Mouse (Mus musculus): ENCODE measurements around the gene Tbc1d1. TPM values are rescaled to one million over a fixed set of nuclear protein-coding genes. Genes with fewer than 3 reads are reported as not detected.

Gene Tbc1d1
- total RNA-seq, 2 experiments from 2014 or later = 16.7 to 21.9 TPM

DNA sequence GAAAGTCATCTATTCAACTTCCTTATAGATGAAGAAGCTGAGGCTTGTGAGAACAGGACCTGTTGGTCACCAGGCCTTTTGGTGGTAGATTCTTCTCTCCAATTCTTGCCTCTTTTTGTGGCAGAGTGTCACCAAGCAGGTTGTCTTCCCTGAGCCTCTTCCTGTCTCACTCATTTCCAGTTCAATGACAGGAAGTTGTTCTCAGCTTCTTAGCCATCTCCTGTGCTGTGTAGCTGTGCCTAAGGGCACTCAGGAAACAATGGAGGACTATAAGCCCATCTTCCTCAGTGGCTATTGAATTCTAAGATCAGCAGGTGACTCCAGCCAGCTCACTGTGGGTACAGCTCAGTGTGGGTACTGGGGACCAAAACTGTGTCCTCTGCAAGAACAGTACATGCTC, 139.5 kb downstream of the Tbc1d1 start:
- intact Hi-C loops (cut with DNase I) = loop anchor here (2.0 to 5.0 kb wide), 2 partner anchors 42 to 77 kb away; no protein-coding TSS in a partner anchor
- DNase-seq = no peak

DNA sequence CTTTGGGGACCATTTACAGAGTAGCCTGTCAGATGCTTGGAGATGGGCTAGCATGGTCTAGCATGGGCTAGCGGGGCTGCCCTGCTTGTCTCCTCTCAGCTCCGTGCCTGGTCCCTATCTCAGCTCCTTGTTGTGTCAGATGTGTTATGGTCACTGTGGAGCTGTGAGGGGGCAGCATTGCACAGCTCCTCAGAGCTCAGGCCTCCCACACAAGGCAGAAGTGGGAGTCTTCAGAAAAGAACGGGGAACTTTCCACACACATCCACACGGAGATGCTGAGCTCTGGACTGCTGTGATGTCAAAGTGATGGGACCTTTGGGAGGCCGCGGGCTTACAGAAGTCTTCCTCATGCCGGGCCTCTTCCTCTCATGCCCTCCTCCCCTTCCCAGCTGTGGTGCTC, 140.2 kb downstream of the Tbc1d1 start:
- intact Hi-C loops (cut with DNase I) = loop anchor here (5.0 kb wide), 1 partner anchor 41 kb away; no protein-coding TSS in a partner anchor
- peak; percentile 43 to 53 for DNase-seq

DNA sequence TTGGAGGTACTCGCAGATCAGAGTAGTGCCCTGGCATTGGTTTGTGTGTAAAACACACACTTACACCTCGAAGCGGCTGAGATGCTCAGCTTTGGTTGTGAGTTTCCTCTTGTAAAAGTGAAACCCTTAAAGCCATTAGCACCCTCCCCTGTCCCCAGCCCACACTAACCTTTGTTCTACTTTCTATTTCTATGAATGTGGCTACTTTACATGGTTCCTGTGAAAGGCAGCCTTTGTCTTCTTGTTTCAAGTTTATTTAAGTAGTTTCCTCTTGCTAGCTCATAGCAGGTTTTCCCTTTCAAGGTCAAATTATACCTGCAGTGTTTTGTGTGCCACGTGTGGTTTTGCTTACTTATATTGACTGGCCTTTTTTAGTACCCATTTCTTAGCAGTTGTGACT, 141.0 kb downstream of the Tbc1d1 start:
- intact Hi-C loops (cut with DNase I) = loop anchor here (5.0 kb wide), 1 partner anchor 40 kb away; no protein-coding TSS in a partner anchor
- DNase-seq = no peak

DNA sequence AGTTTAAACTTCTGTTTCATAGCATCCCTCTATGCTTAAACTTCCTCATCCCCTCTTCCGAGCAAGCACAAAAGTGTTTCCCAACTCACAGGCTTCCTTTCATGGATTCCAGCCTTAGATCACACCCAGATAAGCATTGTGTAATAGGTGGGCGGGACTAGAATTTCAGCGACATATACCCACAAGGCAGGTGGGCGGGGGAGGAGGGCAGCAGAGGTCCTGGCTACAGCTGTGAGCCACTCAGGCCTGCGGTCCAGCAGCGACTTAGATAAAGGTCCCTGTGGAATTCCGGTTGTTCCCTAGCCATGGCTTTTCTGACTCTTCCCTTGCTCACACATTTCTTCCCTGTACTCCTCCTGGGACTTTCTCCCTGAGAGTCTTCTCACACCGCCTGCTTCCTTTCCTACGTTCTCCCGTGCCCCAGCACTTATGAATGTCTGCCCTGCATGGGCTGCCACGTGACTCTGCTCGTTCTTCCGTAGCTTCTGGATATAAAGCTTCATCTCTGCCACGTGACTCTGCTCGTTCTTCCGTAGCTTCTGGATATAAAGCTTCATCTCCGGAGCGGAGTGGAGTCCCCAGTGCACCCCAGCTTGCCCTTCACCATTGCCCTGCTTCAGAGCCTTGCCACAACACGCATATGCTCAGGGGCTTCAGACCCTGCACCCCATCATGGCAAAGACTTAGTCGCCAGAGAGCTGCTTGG, 142.4 kb downstream of the Tbc1d1 start:
- intact Hi-C loops (cut with DNase I) = loop anchor here (5.0 kb wide), 1 partner anchor 39 kb away; no protein-coding TSS in a partner anchor
- peak; percentile 42 to 48 for DNase-seq

DNA sequence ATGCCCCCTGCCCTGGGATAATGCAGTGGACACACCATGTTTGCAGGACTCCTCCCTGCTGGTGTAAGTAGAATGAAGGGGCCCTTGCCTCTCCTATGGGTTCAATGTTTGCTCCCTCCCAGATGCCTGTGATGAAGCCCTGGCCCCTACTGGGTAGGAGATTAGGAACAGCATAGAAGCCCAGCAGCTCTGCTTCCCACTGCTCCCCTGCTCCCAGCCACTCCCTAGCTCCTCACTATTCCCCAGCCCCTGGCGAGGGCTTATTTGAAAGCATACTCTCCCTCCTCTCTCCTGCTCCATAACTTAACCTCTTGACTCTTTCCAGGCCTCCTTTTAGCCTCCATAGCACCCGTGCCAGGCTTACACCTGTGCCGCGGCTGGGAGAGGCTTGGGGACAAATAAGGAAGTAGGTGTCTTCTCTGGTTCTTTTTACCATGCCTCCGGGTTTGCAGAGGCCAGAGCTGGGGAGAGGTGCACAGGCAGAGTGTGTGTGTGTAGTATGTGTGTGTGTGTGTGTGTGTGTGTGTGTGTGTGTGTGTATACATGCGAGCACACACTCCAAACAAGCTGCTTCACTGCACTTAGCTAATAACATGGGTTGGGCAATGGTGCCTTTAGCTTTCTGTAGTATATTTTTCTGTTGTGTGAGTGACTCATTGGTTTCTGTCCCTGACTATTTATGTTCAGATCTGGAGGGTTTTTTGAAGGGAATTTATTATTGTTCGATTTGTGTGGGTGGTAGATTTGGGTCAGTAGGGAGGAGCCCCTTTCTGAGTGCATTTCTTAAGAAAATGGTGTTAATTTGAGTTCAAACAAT, 143.6 kb downstream of the Tbc1d1 start:
- intact Hi-C loops (cut with DNase I) = loop anchor here (5.0 kb wide), 1 partner anchor 38 kb away; no protein-coding TSS in a partner anchor

DNA sequence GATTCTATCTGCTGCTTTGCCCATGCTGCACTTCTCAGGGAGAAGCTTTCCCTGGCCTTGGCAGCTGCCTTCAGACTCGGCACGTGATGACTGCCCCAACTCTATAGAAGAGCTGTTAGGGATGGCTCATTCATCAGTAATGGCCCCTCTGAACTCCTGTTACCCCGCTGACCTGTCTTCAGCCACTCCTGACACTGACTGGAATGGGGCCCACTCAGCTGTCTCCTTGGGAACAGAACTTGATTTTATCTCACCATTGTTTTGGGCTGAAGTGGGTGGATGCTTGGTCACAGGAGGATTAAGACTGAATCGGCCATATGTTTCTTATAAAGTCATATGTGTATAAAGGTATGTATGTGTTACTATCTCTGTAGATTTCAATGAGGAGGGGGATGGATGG, 145.1 kb downstream of the Tbc1d1 start:
- DNase-seq = no peak
- intact Hi-C loops (cut with DNase I) = no loop called here

More for the DNA sequence above, 143.6 kb downstream of the Tbc1d1 start:
- DNase-seq = no peak

DNA sequence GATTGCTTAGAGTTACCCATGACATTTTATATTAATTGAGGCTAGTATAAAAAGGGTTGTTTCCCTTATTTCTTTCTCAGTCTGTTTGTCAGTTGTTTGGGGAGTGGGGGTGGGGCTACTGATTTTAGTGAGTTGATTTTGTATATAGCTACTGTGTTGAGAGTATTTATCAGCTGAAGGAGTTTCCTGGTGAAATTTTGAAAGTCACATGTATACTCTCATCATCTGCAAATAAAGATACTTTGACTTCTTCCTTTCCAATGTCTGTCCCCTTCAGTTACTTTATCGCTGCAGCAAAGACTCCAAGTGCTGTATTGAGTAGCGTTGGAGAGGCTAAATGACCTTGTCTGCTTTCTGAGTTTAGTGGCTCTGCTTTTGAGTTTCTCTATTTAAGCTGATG, 151.2 kb downstream of the Tbc1d1 start:
- DNase-seq = no peak
- intact Hi-C loops (cut with DNase I) = no loop called here

DNA sequence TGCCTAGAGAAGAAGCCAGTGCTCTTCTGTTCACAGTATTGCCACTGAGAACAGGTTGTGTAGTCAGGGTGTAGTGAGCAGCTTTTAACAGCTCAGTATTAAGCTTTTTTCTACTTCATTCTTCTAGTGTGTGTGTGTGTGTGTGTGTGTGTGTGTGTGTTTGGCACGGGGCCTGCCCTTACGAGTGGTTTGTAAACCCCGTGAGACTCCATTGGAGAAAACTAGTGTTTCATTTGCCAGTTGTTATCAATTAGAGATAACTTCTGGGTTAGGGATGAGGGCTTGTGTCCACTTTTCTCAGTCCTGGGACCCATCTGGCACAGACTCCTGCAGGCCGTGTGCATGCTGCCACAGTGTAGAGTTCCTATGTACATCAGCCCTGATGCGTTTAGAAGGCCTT, 156.2 kb downstream of the Tbc1d1 start:
- DNase-seq = peak; percentile 50 to 57
- intact Hi-C loops (cut with DNase I) = no loop called here

DNA sequence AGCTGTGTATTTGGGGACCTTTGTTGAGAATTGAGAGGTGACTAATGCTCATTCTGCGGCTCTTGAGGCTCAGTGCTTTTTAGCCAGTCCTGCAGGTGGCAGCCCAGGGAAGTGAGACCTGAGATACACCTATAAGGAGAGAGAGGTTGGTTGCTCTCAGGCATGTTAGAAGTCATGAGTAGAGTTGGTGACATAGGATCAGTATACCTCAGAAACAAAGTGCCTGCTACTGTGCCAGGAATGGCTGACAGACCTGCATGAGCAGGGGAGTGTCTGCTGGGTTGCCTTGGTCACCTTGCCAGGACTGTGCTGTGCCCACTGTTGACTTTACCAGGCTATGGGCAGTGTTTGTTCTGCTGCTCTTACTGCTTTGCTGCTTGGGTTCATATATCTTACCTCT, 157.4 kb downstream of the Tbc1d1 start:
- intact Hi-C loops (cut with DNase I) = no loop called here
- DNase-seq = no peak

DNA sequence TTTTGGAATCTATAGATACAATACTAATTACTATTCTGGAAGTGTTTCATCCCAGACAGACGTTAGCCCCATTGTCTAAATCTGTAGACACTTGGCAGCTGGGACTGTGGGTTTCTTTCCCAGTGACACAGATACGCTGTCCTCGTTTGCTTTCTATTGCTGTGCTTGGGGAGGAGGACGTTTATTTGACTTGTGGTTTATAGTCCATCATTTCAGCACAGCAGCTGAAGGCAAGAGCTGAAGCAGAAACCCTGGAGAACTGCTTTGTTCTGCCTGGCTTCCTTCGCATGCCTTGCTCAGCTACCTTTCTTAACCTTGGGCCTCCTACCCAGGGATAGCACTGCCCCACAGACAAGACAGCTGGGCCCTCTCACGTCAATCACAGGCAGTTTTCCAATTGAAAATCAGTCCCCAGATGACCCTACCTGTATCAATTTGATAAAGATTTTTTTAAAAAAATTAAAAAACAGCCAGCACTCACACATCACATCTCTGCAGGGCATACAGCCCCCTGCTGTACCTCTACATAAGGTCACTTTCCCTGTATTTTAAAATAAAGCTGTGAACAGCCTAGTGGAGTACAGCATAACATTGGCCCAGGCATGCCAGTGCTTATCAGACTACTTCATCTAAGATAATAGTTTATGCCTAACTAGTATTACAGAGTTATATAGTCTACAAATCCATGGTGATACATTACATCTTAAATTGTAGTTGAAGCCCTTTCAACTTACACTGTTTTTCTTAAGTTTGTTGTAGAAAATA, 158.4 kb downstream of the Tbc1d1 start:
- intact Hi-C loops (cut with DNase I) = no loop called here
- no peak for DNase-seq

DNA sequence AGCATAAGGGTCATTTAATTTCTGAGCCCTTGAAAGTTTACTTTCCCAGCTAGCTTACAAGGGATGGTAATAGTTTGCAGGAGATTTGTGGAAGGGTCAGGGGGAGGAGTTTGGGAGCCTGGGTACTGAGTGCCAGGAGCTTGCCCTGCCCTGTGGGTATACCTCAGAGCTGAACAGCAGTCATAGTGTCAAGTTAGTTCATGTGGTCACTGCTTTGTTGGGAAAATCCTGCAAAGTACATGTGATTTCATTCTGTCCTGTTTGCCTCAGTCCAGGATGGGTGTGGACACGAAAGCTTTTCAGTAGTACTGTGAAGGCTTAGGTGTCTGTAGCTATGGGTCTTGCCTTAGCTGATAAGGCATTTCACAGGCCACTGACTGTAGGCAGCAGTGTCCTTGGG, 159.0 kb downstream of the Tbc1d1 start:
- DNase-seq = no peak
- intact Hi-C loops (cut with DNase I) = no loop called here

DNA sequence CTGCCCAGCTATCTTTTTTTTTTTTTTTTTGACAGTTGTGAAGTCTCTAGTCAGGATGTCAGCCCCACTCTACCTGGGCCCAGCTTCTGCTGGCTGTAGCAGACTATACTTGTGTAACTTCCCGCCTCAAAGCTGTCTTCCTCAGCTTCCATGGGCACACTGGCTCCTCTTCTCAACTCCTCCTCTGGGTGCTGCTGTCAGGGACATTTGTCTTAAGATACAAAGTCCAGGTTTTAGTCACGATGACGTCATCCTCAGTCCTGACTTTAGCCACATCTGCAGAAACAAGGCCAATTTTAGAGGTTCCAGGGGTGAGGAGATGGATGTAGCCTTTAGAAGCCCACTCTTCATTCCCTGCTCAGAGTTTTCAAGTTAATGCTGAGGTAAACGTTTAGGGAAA, 167.2 kb downstream of the Tbc1d1 start:
- intact Hi-C loops (cut with DNase I) = no loop called here
- no peak for DNase-seq

DNA sequence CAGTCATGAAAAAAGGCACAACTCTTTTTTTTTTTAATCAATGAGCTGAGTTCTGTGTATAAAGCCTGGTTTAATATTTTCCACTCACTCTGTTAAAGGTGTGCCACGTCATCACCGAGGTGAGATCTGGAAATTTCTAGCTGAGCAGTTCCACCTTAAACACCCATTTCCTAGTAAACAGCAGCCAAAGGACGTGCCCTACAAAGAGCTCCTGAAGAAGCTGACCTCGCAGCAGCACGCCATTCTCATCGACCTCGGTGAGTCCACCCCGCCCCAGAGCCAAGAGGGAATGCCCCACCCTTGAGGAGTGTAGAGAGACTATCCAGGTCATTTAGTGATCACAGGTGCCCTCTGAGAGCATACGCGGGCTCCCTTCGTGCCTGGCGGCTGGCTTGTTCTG, 168.2 kb downstream of the Tbc1d1 start:
- intact Hi-C loops (cut with DNase I) = no loop called here
- DNase-seq = no peak

DNA sequence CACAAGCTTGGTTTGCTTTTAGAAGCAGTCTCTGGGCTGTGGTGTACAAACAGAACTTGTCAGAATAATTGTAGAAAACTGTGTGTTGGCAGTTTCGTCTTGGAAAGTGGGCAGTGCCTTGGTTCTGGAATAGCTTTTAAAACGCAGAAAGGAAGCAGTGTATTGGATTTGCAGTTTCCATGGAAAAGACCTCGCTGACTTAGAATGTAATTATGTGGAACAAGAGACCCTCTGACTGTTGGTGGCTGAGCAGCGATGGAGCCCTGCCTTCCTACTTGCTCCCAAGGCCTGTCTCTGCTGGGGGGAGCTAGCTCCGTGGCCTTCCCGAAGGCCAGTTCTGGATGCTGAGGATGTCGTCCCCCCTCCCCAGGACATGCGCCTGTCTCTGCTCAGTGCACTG, 168.8 kb downstream of the Tbc1d1 start:
- intact Hi-C loops (cut with DNase I) = loop anchor here (5.0 kb wide), 1 partner anchor 52 kb away; no protein-coding TSS in a partner anchor
- DNase-seq = no peak

DNA sequence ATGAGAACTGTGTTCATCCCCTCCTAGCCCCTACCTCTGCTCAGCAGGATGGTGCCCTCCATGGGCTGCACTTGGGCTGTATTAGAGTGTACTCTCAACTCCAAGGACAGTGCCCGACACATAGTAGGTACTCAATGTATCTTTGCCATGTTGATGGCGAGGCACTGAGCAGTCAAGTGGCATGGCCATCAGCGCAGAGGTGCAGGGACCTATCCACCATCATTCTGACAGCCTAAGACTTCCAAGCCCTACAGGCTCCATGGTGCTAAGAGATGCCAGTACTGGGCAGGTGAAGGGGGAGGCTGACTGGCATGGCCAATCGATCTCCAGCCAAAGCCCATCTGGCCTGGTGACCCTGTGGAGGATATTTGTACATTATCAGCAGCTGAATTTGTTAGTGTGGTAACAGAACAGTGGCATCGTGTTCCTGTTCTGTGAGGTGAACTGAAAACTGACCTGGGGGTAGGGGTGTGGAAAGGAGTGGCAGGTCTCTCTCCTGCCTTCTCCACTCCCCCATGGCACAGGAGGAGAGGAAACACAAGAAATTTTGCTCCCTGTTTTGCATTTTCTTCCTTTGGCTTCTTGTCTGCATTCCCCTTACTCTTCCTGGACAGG, 169.7 kb downstream of the Tbc1d1 start:
- no peak for DNase-seq
- intact Hi-C loops (cut with DNase I) = loop anchor here (5.0 kb wide), 1 partner anchor 51 kb away; no protein-coding TSS in a partner anchor

DNA sequence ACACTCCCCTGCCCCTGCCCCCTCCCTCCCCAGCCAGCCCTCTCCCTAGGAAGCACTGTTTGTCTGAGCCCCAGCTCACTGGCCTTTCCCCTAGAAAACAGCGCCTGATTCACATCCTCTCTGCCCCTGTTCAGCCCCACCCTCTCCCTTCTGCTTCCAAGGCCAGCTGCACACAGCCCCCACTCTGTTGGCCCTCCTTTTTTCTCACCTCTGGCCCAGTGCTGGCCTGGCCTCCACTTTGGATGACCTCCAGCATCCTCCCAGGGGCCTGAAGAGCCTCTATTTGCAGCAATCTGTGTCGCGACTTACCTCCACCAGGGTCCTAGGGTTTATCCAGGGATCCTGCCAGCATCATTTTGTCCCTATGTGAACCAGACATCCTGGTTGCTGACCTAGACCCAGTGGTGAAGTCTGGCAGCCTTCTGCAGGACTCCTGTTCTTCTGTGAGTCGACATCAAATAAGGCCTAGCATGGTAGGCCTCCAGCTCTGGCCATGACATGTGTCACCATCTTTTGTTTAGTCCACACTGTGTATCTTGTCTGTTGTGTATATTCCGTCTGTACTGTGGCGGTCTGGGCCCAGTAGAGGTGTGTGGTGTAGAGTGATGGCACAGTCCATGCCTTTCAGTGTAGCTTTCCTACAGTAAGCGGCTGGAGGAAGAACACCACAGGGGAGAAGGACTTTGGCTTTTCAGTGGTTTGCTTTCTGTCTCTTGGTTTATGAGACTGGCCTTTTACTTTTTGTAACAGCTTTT, 170.5 kb downstream of the Tbc1d1 start:
- intact Hi-C loops (cut with DNase I) = loop anchor here (5.0 kb wide), 1 partner anchor 51 kb away; no protein-coding TSS in a partner anchor
- DNase-seq = peak; percentile 83 to 89

DNA sequence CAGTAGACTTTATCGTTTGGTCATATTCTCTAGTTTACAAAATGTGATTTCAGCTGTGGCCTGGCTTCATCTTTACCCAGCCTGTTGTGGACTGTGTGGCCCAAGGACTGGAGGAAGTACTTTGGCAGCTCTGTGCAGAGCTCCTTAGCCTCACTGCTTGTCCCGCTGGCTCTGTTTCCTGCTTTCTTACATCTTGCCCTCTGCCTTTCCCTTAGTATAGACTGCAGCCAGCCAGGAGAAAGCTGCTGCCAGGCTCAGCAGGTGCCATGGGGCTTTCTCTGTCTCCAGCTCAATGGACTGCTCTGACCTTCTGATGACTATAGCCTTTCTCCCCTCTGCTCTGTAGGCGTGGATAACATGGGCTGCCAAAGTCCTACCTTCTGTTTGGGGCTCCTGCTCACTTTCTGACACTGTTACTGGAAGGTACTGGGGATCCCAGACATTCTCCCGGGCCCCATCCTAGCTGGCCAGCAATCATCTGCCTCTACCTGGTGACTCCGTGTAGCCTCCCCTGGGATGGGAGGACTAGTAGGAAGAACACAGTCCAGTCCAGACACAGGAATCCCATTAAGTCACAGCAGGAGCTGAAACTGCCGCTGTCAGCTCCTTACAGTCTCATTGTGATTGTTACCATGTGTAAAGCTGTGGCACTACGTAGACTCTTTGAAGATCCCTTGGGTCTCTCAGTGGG, 171.3 kb downstream of the Tbc1d1 start:
- DNase-seq = peak in 1 of 2 experiments; percentile 40
- intact Hi-C loops (cut with DNase I) = loop anchor here (5.0 kb wide), 1 partner anchor 50 kb away; no protein-coding TSS in a partner anchor

DNA sequence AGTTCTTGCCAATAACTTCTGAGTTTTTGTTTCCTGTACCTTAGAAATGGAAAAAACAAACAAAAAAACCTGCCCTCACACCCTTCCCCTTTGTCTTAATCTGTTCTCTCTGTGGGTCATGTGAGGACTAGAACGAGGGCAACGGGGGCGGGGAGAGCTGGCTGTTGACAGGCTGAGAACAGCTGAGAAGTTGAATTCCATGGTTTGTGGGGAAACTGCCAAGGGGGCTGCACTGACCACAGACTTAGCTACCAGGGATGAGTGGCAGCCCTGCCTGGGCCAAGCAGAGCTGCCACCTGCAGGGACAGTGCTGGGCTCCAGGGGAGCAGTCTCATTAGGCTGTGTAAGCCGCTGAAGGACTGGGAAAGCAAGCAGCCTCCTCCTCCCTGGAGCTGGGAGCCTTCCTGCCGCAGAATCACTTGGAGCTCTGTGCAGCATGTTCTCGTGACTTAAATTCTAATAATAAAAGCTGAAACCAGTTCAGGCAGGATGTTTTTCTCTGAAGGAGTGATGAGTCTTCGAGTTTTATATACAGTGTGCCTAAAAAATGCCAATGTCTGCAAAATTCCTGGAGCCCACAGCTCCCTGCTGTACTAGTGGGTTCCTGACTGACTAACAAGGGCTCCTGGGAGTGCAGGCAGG, 180.8 kb downstream of the Tbc1d1 start:
- intact Hi-C loops (cut with DNase I) = loop anchor here (5.0 kb wide), 1 partner anchor 40 kb away; no protein-coding TSS in a partner anchor

More for the DNA sequence above, 180.8 kb downstream of the Tbc1d1 start:
- peak; percentile 77 to 86 for DNase-seq
